In genomic region chr10:8945195-8945751, GRCm38 (mm10) we compare ENCODE assay signal across 9 mouse cellular contexts. TPM values are rescaled to one million over a fixed set of nuclear protein-coding genes. Genes with fewer than 3 reads are reported as not detected.
DNase-seq lines count a peak whose midpoint lies in the region; ATAC-seq lines count a peak whose summit lies in the region.
"Had no signal": no experiment of that assay in that cellular context is flagged by ENCODE, and none has a peak within 500 bp of the region (broad histone marks: within the 10 kb centered on the region; RNA-seq: fewer than 3 reads in every experiment).

No protein-coding gene starts in this region.

- no peaks in the 10 kb centered on the region for H3K27me3 ChIP-seq in kidney, embryonic 15.5 days
- H3K27me3 ChIP-seq in embryonic facial prominence, embryonic 14.5 days (replicated peaks; ENCODE audit: control insufficient read depth, insufficient read depth, low read length), result no peaks in the 10 kb centered on the region
- no peaks in the 10 kb centered on the region for H3K27me3 ChIP-seq in neural tube, embryonic 11.5 days (ENCODE audit: control insufficient read depth, insufficient read depth, low read length)

- H3K4me3 ChIP-seq in kidney, embryonic 15.5 days (replicated peaks), result peak overlapping the region; percentile 3
- peak overlapping the region; percentile 19 for H3K4me3 ChIP-seq in embryonic facial prominence, embryonic 14.5 days (ENCODE audit: low read depth, low read length)
- no peak overlapping the region for H3K4me3 ChIP-seq in neural tube, embryonic 11.5 days (ENCODE audit: low read depth, low read length)

- peak overlapping the region; percentile 45 for H3K4me2 ChIP-seq in kidney, embryonic 15.5 days
- peak overlapping the region; percentile 52 for H3K4me2 ChIP-seq in embryonic facial prominence, embryonic 14.5 days (ENCODE audit: low read depth, low read length)
- no peak overlapping the region for H3K4me2 ChIP-seq in neural tube, embryonic 11.5 days (ENCODE audit: low read depth)

- no peaks in the 10 kb centered on the region for H3K36me3 ChIP-seq in kidney, embryonic 15.5 days
- H3K36me3 ChIP-seq in embryonic facial prominence, embryonic 14.5 days (ENCODE audit: control insufficient read depth, insufficient read depth, low read length), result no peaks in the 10 kb centered on the region
- no peaks in the 10 kb centered on the region for H3K36me3 ChIP-seq in neural tube, embryonic 11.5 days (ENCODE audit: control insufficient read depth, insufficient read depth, low read length)

- no peak for DNase-seq in kidney, adult 11 months
- peak; percentile 86 for DNase-seq in embryonic facial prominence, embryonic 14.5 days (ENCODE audit: low spot score)
- DNase-seq in kidney, postnatal 14 days, result peak; percentile 40
- peak; percentile 16 for DNase-seq in neural tube, embryonic 11.5 days (ENCODE audit: low spot score)
- no peak for DNase-seq in ovary, postnatal 10 days (ENCODE audit: low spot score)
- no peak for DNase-seq in left cerebral cortex, adult 18-20 months (ENCODE audit: low spot score in 2 of 2)
- DNase-seq in Muller cell, postnatal 12 days (ENCODE audit: inconsistent ontology term), result no peak
- DNase-seq: cerebellum, adult 2 months had no signal

- H3K9me3 ChIP-seq in kidney, embryonic 15.5 days (replicated peaks), result no peaks in the 10 kb centered on the region
- no peaks in the 10 kb centered on the region for H3K9me3 ChIP-seq in embryonic facial prominence, embryonic 14.5 days (ENCODE audit: control insufficient read depth, low read length)
- no peaks in the 10 kb centered on the region for H3K9me3 ChIP-seq in neural tube, embryonic 11.5 days (ENCODE audit: control insufficient read depth, low read length)

- no peak overlapping the region for H3K9ac ChIP-seq in kidney, embryonic 15.5 days
- H3K9ac ChIP-seq in embryonic facial prominence, embryonic 14.5 days (ENCODE audit: low read depth, low read length), result peak overlapping the region; percentile 46
- H3K9ac ChIP-seq in neural tube, embryonic 11.5 days (ENCODE audit: low read length), result no peak overlapping the region

- peak; percentile 49 for ATAC-seq in kidney, embryonic 15.5 days (replicated peaks; ENCODE audit: low FRiP score)
- ATAC-seq in embryonic facial prominence, embryonic 14.5 days (ENCODE audit: low read depth), result peak; percentile 82
- ATAC-seq in neural tube, embryonic 11.5 days (ENCODE audit: insufficient read depth, low FRiP score, low TSS enrichment), result no peak

- WGBS in kidney, embryonic 15.5 days, result 32% methylated on average over 17 of the region's 17 CpGs
- WGBS in embryonic facial prominence, embryonic 14.5 days, result 21% methylated on average over 17 of the region's 17 CpGs
- 56% methylated on average over 17 of the region's 17 CpGs for WGBS in neural tube, embryonic 11.5 days

- peak overlapping the region; percentile 79 for H3K27ac ChIP-seq in kidney, embryonic 15.5 days
- H3K27ac ChIP-seq in embryonic facial prominence, embryonic 14.5 days (replicated peaks; ENCODE audit: low read depth, low read length), result peak overlapping the region; percentile 77
- H3K27ac ChIP-seq in neural tube, embryonic 11.5 days (ENCODE audit: low read depth, low read length), result no peak overlapping the region

- 0 out of 2 replicates have a peak, but pooled peaks cover 6% of the 10 kb centered on the region for H3K4me1 ChIP-seq in kidney, embryonic 15.5 days
- peaks cover 11% of the 10 kb centered on the region; the same call in 1 of the 2 replicates for H3K4me1 ChIP-seq in embryonic facial prominence, embryonic 14.5 days (ENCODE audit: control insufficient read depth, insufficient read depth, low read length)
- 0 out of 2 replicates have a peak, but pooled peaks cover 5% of the 10 kb centered on the region for H3K4me1 ChIP-seq in neural tube, embryonic 11.5 days (ENCODE audit: control insufficient read depth, insufficient read depth, low read length)

RNA-seq across cellular contexts. Expression of gene Sash1, which starts 59.4 kb away (rescaled TPM):
- polyA plus RNA-seq in kidney, embryonic 15.5 days (2015; fragmentation: Nextera tagmentation; extraction: Ambion mirVana), result 5.1 and 5.7 TPM in 2 replicates
- 6.2 and 7.0 TPM in 2 replicates for polyA plus RNA-seq in embryonic facial prominence, embryonic 14.5 days (2014; fragmentation: Nextera tagmentation; extraction: Ambion mirVana)
- polyA plus RNA-seq in neural tube, embryonic 11.5 days (2014; fragmentation: Nextera tagmentation; extraction: Ambion mirVana), result 3.7 and 4.5 TPM in 2 replicates
- 10 to 100 TPM; 44.3 to 53.6 TPM for total RNA-seq in left cerebral cortex, adult 18-20 months (2021)

Comparison
In these comparisons a context has a peak if more than half of its experiments do, and no peak if none do; other contexts are left out.
1. DNase-seq: peak in embryonic facial prominence, embryonic 14.5 days (single experiment), kidney, postnatal 14 days (single experiment) and neural tube, embryonic 11.5 days (single experiment); none in kidney, adult 11 months (single experiment), ovary, postnatal 10 days (single experiment), left cerebral cortex, adult 18-20 months (0 of 2) and Muller cell, postnatal 12 days (single experiment).